Mouse (Mus musculus) lung, adult 2 months (tissue): ENCODE data around the gene Wwc2.

Experiments
- CTCF ChIP-seq: fragments of 200-500 bp; IDR thresholded peaks from 2 replicates; pipeline ENCODE4 v1.5.1; 2011; ENCODE audit warnings: mild to moderate bottlenecking, low read length, control low read depth; ENCODE audit not compliant: insufficient read depth
- POLR2A ChIP-seq: fragments of 200-500 bp; IDR thresholded peaks from 2 replicates; pipeline ENCODE4 v1.6.1; 2011; ENCODE audit warnings: low read depth, mild to moderate bottlenecking, control low read depth, low read length, borderline replicate concordance; ENCODE audit errors: extremely low read depth

- TF ChIP-seq CTCF (no peak), POLR2A (no peak)
Observed at GRCm38 (mm10) chr8:47974963-47975314, 15.8 kb downstream of the Wwc2 start.
